Mouse (Mus musculus): Measurements from ENCODE around the gene Dnmt3l.

Gene Dnmt3l

GRCm38 (mm10) chr10:78031987-78032386, 9.8 kb upstream of the Dnmt3l start:
- DNase-seq (ENCODE audit: low read depth, low spot score), result no peak

GRCm38 (mm10) chr10:78037139-78037538, 4.6 kb upstream of the Dnmt3l start:
- DNase-seq (ENCODE audit: low read depth, low spot score), result no peak

GRCm38 (mm10) chr10:78042096-78042495, 349 bp downstream of the Dnmt3l start:
- no peak for DNase-seq (ENCODE audit: low read depth, low spot score)

GRCm38 (mm10) chr10:78042697-78043405, 1.1 kb downstream of the Dnmt3l start:
- peak; percentile 63 for DNase-seq (ENCODE audit: low read depth, low spot score)

GRCm38 (mm10) chr10:78043406-78043836, 1.7 kb downstream of the Dnmt3l start, which contains the start of gene Aire:
Aire (minus strand) TSS chr10:78043610.
- DNase-seq (ENCODE audit: low read depth, low spot score), result peak; percentile 63

GRCm38 (mm10) chr10:78044531-78044930, 2.8 kb downstream of the Dnmt3l start:
- no peak for DNase-seq (ENCODE audit: low read depth, low spot score)

GRCm38 (mm10) chr10:78046388-78046787, 4.6 kb downstream of the Dnmt3l start:
- no peak for DNase-seq (ENCODE audit: low read depth, low spot score)

GRCm38 (mm10) chr10:78048061-78048730, 6.4 kb downstream of the Dnmt3l start:
- no peak for DNase-seq (ENCODE audit: low read depth, low spot score)

- DNase-seq (ENCODE audit: low read depth, low spot score), result no peak
Measured at GRCm38 (mm10) chr10:78049519-78050035, 7.8 kb downstream of the Dnmt3l start.

GRCm38 (mm10) chr10:78054633-78055565, 13.2 kb downstream of the Dnmt3l start:
- DNase-seq (ENCODE audit: low read depth, low spot score), result peak; percentile 12

GRCm38 (mm10) chr10:78057056-78057455, 15.3 kb downstream of the Dnmt3l start:
- DNase-seq (ENCODE audit: low read depth, low spot score), result no peak

- no peak for DNase-seq (ENCODE audit: low read depth, low spot score)
Measured at GRCm38 (mm10) chr10:78063122-78063521, 21.4 kb downstream of the Dnmt3l start.

GRCm38 (mm10) chr10:78067226-78067625, 25.5 kb downstream of the Dnmt3l start:
- DNase-seq (ENCODE audit: low read depth, low spot score), result peak; percentile 15

- DNase-seq (ENCODE audit: low read depth, low spot score), result no peak
Measured at GRCm38 (mm10) chr10:78068541-78068940, 26.8 kb downstream of the Dnmt3l start.

GRCm38 (mm10) chr10:78069101-78070011, 27.6 kb downstream of the Dnmt3l start, which contains the start of gene Icosl:
Icosl (plus strand) TSS chr10:78069302.
- peak; percentile 58 for DNase-seq (ENCODE audit: low read depth, low spot score)

GRCm38 (mm10) chr10:78074151-78074550, 32.4 kb downstream of the Dnmt3l start:
- DNase-seq (ENCODE audit: low read depth, low spot score), result no peak

GRCm38 (mm10) chr10:78074977-78075376, 33.2 kb downstream of the Dnmt3l start:
- DNase-seq (ENCODE audit: low read depth, low spot score), result no peak

GRCm38 (mm10) chr10:78077862-78078261, 36.1 kb downstream of the Dnmt3l start:
- DNase-seq (ENCODE audit: low read depth, low spot score), result no peak

- no peak for DNase-seq (ENCODE audit: low read depth, low spot score)
Measured at GRCm38 (mm10) chr10:78078276-78078675, 36.5 kb downstream of the Dnmt3l start.

- no peak for DNase-seq (ENCODE audit: low read depth, low spot score)
Measured at GRCm38 (mm10) chr10:78079955-78080591, 38.3 kb downstream of the Dnmt3l start.
